Mouse (Mus musculus) retina, adult 2 months (tissue): Measurements from ENCODE around the gene Rgs6.
A peak's percentile ranks its signal among the peaks of the same experiment; 100 is the strongest.

Source experiments
- DNase-seq: peaks from one replicate; pipeline ENCODE4 v3.0.0-alpha.2; 2012; ENCODE audit warnings: low read depth, low spot score

Rgs6 gene

GRCm38 (mm10) chr12:83128606-83129005, 540.5 kb downstream of the Rgs6 start:
- no peak for DNase-seq

GRCm38 (mm10) chr12:83131405-83131804, 543.3 kb downstream of the Rgs6 start:
- DNase-seq = no peak

GRCm38 (mm10) chr12:83133827-83134226, 545.7 kb downstream of the Rgs6 start:
- DNase-seq = no peak

GRCm38 (mm10) chr12:83136031-83136430, 547.9 kb downstream of the Rgs6 start:
- DNase-seq = no peak

- no peak for DNase-seq
These were observed 548.4 kb downstream of the Rgs6 start for GRCm38 (mm10) chr12:83136460-83136859.

GRCm38 (mm10) chr12:83137001-83137400, 548.9 kb downstream of the Rgs6 start:
- no peak for DNase-seq

GRCm38 (mm10) chr12:83141164-83141563, 553.1 kb downstream of the Rgs6 start:
- DNase-seq = no peak

GRCm38 (mm10) chr12:83142507-83142906, 554.4 kb downstream of the Rgs6 start:
- DNase-seq = no peak

GRCm38 (mm10) chr12:83143071-83143470, 555.0 kb downstream of the Rgs6 start:
- no peak for DNase-seq

- DNase-seq = no peak
These were observed 555.5 kb downstream of the Rgs6 start for GRCm38 (mm10) chr12:83143574-83143973.

- no peak for DNase-seq
These were observed 557.0 kb downstream of the Rgs6 start for GRCm38 (mm10) chr12:83145074-83145473.

- DNase-seq = no peak
These were observed 557.8 kb downstream of the Rgs6 start for GRCm38 (mm10) chr12:83145902-83146301.

- DNase-seq = no peak
These were observed 558.8 kb downstream of the Rgs6 start for GRCm38 (mm10) chr12:83146917-83147316.

GRCm38 (mm10) chr12:83150030-83150429, 561.9 kb downstream of the Rgs6 start:
- no peak for DNase-seq

GRCm38 (mm10) chr12:83150813-83151212, 562.7 kb downstream of the Rgs6 start:
- DNase-seq = no peak

- DNase-seq = no peak
These were observed 563.4 kb downstream of the Rgs6 start for GRCm38 (mm10) chr12:83151474-83151873.

- no peak for DNase-seq
These were observed 572.1 kb downstream of the Rgs6 start for GRCm38 (mm10) chr12:83160211-83160610.

GRCm38 (mm10) chr12:83160700-83161099, 572.6 kb downstream of the Rgs6 start:
- DNase-seq = no peak

GRCm38 (mm10) chr12:83163721-83164120, 575.6 kb downstream of the Rgs6 start:
- no peak for DNase-seq

- DNase-seq = no peak
These were observed 577.0 kb downstream of the Rgs6 start for GRCm38 (mm10) chr12:83165058-83165457.

GRCm38 (mm10) chr12:83168310-83168709, 580.2 kb downstream of the Rgs6 start:
- no peak for DNase-seq

- DNase-seq = peak; percentile 41
These were observed 581.6 kb downstream of the Rgs6 start for GRCm38 (mm10) chr12:83169495-83170209.

- DNase-seq = no peak
These were observed 590.7 kb downstream of the Rgs6 start for GRCm38 (mm10) chr12:83178770-83179169.

- no peak for DNase-seq
These were observed 591.8 kb downstream of the Rgs6 start for GRCm38 (mm10) chr12:83179860-83180259.
